Mouse (Mus musculus): ENCODE measurements around the gene Olfr568.

Gene Olfr568

DNA sequence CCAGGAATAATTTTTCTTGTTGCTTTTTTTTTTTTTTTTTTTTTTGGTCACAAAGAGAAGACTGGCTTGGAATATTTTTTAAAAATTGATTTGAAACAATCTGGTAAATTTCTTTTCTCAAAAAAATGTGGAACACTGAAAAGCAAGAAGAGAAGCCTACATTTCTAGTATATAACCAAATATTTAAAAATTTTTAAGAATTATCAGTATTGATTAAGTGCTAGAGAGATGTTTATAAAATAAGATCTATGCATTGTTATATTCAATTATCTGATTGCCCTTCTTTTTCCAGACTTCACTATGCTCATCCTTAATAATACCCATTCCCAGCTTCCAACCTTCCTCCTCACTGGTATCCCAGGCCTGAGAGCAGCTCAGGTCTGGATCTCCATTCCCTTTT, at the start of gene Olfr568:
Gene Olfr568, plus strand, starts transcription at position 301 of the 400 bp plus-strand sequence.
- no peak for DNase-seq (ENCODE audit: low spot score)

- DNase-seq (ENCODE audit: low spot score), result no peak
These were observed 21.1 kb upstream of the Olfr568 start for GRCm38 (mm10) chr7:102855807-102856206.

DNA sequence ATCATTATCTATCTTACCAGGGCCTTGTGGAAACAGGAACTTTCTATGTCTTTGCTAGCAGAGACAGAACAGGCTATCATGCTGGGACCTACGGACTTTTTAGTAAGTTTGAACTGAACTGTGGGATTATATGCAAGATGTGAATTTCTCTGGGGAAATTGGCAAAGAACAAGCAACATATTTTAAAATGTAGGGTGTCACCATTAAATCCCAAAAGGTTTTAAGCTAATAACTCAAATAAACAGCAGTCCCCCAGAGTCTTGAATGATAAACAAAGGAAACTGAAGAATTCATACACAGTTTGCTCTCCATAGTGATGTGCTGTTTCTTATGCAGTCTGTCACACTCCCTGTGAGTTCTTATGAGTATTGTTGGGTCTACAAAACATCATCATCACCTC, 18.3 kb upstream of the Olfr568 start, which contains the start of gene Olfr566:
Gene Olfr566, minus strand, starts transcription at position 101 of the 400 bp plus-strand sequence.
- DNase-seq (ENCODE audit: low spot score), result no peak

GRCm38 (mm10) chr7:102890782-102891181, 13.9 kb downstream of the Olfr568 start, which contains the start of gene Olfr569:
Olfr569 (minus strand) TSS chr7:102890882.
- DNase-seq (ENCODE audit: low spot score), result no peak

GRCm38 (mm10) chr7:102915261-102915660, 38.3 kb downstream of the Olfr568 start:
- DNase-seq (ENCODE audit: low spot score), result no peak

- no peak for DNase-seq (ENCODE audit: low spot score)
These were observed 39.5 kb downstream of the Olfr568 start for GRCm38 (mm10) chr7:102916405-102916804.

DNA sequence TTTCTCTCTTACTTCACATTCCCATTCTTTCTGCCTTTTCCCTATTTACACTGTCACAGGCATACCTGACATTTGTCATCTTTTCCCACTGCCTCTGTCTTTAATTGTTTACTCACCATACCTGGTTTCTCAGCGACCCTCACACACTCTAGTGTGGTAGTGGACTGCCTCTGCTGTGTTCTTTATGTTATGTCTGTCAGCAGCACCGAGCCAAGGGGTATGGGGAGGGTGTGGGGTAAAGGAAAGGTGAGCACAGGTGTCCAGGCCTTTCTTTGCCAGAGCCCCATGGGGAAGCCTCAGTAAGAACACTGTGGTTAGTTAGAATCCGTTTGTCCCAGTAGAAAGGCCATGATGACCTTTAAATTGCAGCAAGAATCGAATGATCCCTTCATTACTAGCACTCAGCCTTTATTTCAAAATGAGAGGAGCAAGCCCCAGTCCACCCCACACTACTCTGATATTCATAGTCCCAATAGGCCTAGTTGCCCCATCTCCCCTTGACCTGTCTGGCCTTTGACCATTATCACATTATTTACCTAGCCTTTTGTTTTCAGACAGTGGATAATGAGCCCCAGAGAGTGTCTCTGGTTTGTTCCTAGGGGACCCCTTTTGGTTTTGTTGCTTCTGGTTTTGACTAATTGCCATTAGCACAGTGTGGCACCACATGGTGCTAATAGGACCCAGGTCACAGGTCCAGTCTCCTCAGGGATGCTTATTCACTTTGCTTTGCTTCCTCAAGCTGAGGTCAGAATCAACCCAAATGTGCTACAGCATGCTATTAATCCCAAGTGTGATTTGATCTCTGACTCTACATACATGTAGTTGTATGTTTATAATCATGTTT, 40.3 kb downstream of the Olfr568 start, which contains the start of gene Olfr571:
Gene Olfr571, minus strand, starts transcription at position 505 of the 844 bp plus-strand sequence.
- no peak for DNase-seq (ENCODE audit: low spot score)

- no peak for DNase-seq (ENCODE audit: low spot score)
These were observed 42.7 kb downstream of the Olfr568 start for GRCm38 (mm10) chr7:102919632-102920031.

- no peak for DNase-seq (ENCODE audit: low spot score)
These were observed 47.2 kb downstream of the Olfr568 start, which contains the start of gene Olfr572 for GRCm38 (mm10) chr7:102924109-102924508. Olfr572 (plus strand) TSS chr7:102924409.

- no peak for DNase-seq (ENCODE audit: low spot score)
These were observed 50.2 kb downstream of the Olfr568 start for GRCm38 (mm10) chr7:102927105-102927504.

Measured in urinary bladder, postnatal 14 days (tissue).